Mouse (Mus musculus): ENCODE data around the gene Adprhl2. TPM values are rescaled to one million over a fixed set of nuclear protein-coding genes. Genes with fewer than 3 reads are reported as not detected.
A peak's percentile ranks its signal among the peaks of the same experiment; 100 is the strongest.

Gene Adprhl2
- polyA plus RNA-seq, 1 experiment from 2014 or later, result 81.8 TPM

GRCm38 (mm10) chr4:126319806-126320205, 1.7 kb downstream of the Adprhl2 start:
- ATAC-seq, result no peak
- Histone ChIP-seq H3K27ac (no peak overlapping the region), H3K27me3 (peaks cover 11% of the 10 kb centered on the region), H3K36me3 (peaks cover 39% of the 10 kb centered on the region), H3K4me3 (replicated peaks) (no peak overlapping the region), H3K4me2 (replicated peaks) (no peak overlapping the region), H3K9ac (replicated peaks) (no peak overlapping the region), H3K4me1 (replicated peaks) (peaks cover 15% of the 10 kb centered on the region), H3K9me3 (no peaks in the 10 kb centered on the region)
- WGBS, result 91% methylated on average over 6 of the region's 6 CpGs

GRCm38 (mm10) chr4:126316443-126317040, 5.0 kb downstream of the Adprhl2 start:
- Histone ChIP-seq H3K27me3 (no peaks in the 10 kb centered on the region), H3K9ac (replicated peaks) (no peak overlapping the region), H3K4me1 (replicated peaks) (peaks cover 15% of the 10 kb centered on the region), H3K36me3 (peaks cover 47% of the 10 kb centered on the region), H3K9me3 (no peaks in the 10 kb centered on the region), H3K27ac (no peak overlapping the region), H3K4me3 (replicated peaks) (no peak overlapping the region), H3K4me2 (replicated peaks) (no peak overlapping the region)
- WGBS, result 88% methylated on average over 13 of the region's 13 CpGs
- ATAC-seq, result no peak

- Histone ChIP-seq H3K27ac (no peak overlapping the region), H3K9ac (replicated peaks) (no peak overlapping the region), H3K27me3 (no peaks in the 10 kb centered on the region), H3K4me1 (replicated peaks) (peaks cover 14% of the 10 kb centered on the region), H3K36me3 (peaks cover 47% of the 10 kb centered on the region), H3K9me3 (no peaks in the 10 kb centered on the region), H3K4me2 (replicated peaks) (no peak overlapping the region), H3K4me3 (replicated peaks) (no peak overlapping the region)
- ATAC-seq, result no peak
- WGBS, result 54% methylated on average over 5 of the region's 5 CpGs
Observed at GRCm38 (mm10) chr4:126315931-126316330, 5.6 kb downstream of the Adprhl2 start.

- Histone ChIP-seq H3K9ac (replicated peaks) (no peak overlapping the region), H3K4me3 (replicated peaks) (no peak overlapping the region), H3K4me1 (replicated peaks) (peaks cover 6% of the 10 kb centered on the region; the same call in 1 of the 2 replicates), H3K9me3 (no peaks in the 10 kb centered on the region), H3K27me3 (no peaks in the 10 kb centered on the region), H3K27ac (no peak overlapping the region), H3K36me3 (peaks cover 47% of the 10 kb centered on the region), H3K4me2 (replicated peaks) (no peak overlapping the region)
- WGBS, result 57% methylated on average over 10 of the region's 10 CpGs
- no peak for ATAC-seq
Observed at GRCm38 (mm10) chr4:126314393-126314792, 7.1 kb downstream of the Adprhl2 start.

GRCm38 (mm10) chr4:126313202-126313601, 8.3 kb downstream of the Adprhl2 start:
- Histone ChIP-seq H3K27me3 (0 out of 2 replicates have a peak, but pooled peaks cover 6% of the 10 kb centered on the region), H3K4me3 (replicated peaks) (no peak overlapping the region), H3K36me3 (peaks cover 41% of the 10 kb centered on the region), H3K27ac (no peak overlapping the region), H3K9me3 (no peaks in the 10 kb centered on the region), H3K4me1 (replicated peaks) (peaks cover 7% of the 10 kb centered on the region; the same call in 1 of the 2 replicates), H3K9ac (replicated peaks) (0 out of 2 replicates have a peak overlapping the region, but pooled peaks have one; percentile 19), H3K4me2 (replicated peaks) (no peak overlapping the region)
- 34% methylated on average over 5 of the region's 5 CpGs for WGBS
- no peak for ATAC-seq

GRCm38 (mm10) chr4:126311566-126312200, 9.8 kb downstream of the Adprhl2 start:
- Histone ChIP-seq H3K4me3 (replicated peaks) (no peak overlapping the region), H3K9ac (replicated peaks) (no peak overlapping the region), H3K27me3 (0 out of 2 replicates have a peak, but pooled peaks cover 6% of the 10 kb centered on the region), H3K9me3 (no peaks in the 10 kb centered on the region), H3K4me1 (replicated peaks) (peaks cover 7% of the 10 kb centered on the region; the same call in 1 of the 2 replicates), H3K36me3 (peaks cover 25% of the 10 kb centered on the region), H3K27ac (no peak overlapping the region), H3K4me2 (replicated peaks) (no peak overlapping the region)
- ATAC-seq, result no peak
- 86% methylated on average over 16 of the region's 16 CpGs for WGBS

- Histone ChIP-seq H3K9me3 (no peaks in the 10 kb centered on the region), H3K27ac (no peak overlapping the region), H3K9ac (replicated peaks) (no peak overlapping the region), H3K36me3 (peaks cover 12% of the 10 kb centered on the region), H3K4me3 (replicated peaks) (no peak overlapping the region), H3K4me2 (replicated peaks) (no peak overlapping the region), H3K27me3 (0 out of 2 replicates have a peak, but pooled peaks cover 6% of the 10 kb centered on the region), H3K4me1 (replicated peaks) (peaks cover 7% of the 10 kb centered on the region; the same call in 1 of the 2 replicates)
- ATAC-seq, result peak; percentile 10
- WGBS, result 79% methylated on average over 7 of the region's 7 CpGs
Observed at GRCm38 (mm10) chr4:126310344-126310743, 11.2 kb downstream of the Adprhl2 start.

- 0 out of 2 replicates have a peak, but pooled peaks cover 6% of the 10 kb centered on the region for H3K27me3 ChIP-seq
- H3K9ac ChIP-seq (replicated peaks), result 0 out of 2 replicates have a peak overlapping the region, but pooled peaks have one; percentile 30
- peaks cover 8% of the 10 kb centered on the region; the same call in 1 of the 2 replicates for H3K36me3 ChIP-seq
- ATAC-seq, result peak; percentile 86
- peak overlapping the region; percentile 29 for H3K4me3 ChIP-seq (replicated peaks)
- WGBS, result 2% methylated on average over 7 of the region's 7 CpGs
- H3K27ac ChIP-seq, result no peak overlapping the region
- H3K9me3 ChIP-seq, result no peaks in the 10 kb centered on the region
- peaks cover 7% of the 10 kb centered on the region; the same call in 1 of the 2 replicates for H3K4me1 ChIP-seq (replicated peaks)
- H3K4me2 ChIP-seq (replicated peaks), result peak overlapping the region; percentile 48
Observed at GRCm38 (mm10) chr4:126309922-126310309, 11.6 kb downstream of the Adprhl2 start.

- Histone ChIP-seq H3K9ac (replicated peaks) (0 out of 2 replicates have a peak overlapping the region, but pooled peaks have one; percentile 30), H3K36me3 (0 out of 2 replicates have a peak, but pooled peaks cover 3% of the 10 kb centered on the region), H3K27me3 (peaks cover 7% of the 10 kb centered on the region), H3K9me3 (no peaks in the 10 kb centered on the region), H3K4me2 (replicated peaks) (peak overlapping the region; percentile 48), H3K4me3 (replicated peaks) (peak overlapping the region; percentile 29), H3K27ac (no peak overlapping the region), H3K4me1 (replicated peaks) (peaks cover 7% of the 10 kb centered on the region; the same call in 1 of the 2 replicates)
- peak; percentile 80; the same call in 1 of the 2 replicates for ATAC-seq
- WGBS, result 20% methylated on average over 20 of the region's 20 CpGs
Observed at GRCm38 (mm10) chr4:126309211-126309921, 12.1 kb downstream of the Adprhl2 start.

GRCm38 (mm10) chr4:126306827-126307226, 14.7 kb downstream of the Adprhl2 start:
- no peak for ATAC-seq
- Histone ChIP-seq H3K36me3 (no peaks in the 10 kb centered on the region), H3K9me3 (no peaks in the 10 kb centered on the region), H3K4me1 (replicated peaks) (peaks cover 9% of the 10 kb centered on the region; the same call in 1 of the 2 replicates), H3K27me3 (peaks cover 30% of the 10 kb centered on the region), H3K4me3 (replicated peaks) (no peak overlapping the region), H3K9ac (replicated peaks) (no peak overlapping the region), H3K27ac (no peak overlapping the region), H3K4me2 (replicated peaks) (no peak overlapping the region)
- WGBS, result 14% methylated on average over 2 of the region's 2 CpGs

GRCm38 (mm10) chr4:126306058-126306457, 15.4 kb downstream of the Adprhl2 start:
- ATAC-seq, result no peak
- no peaks in the 10 kb centered on the region for H3K36me3 ChIP-seq
- WGBS, result 89% methylated on average over 6 of the region's 6 CpGs
- H3K4me1 ChIP-seq (replicated peaks), result peaks cover 16% of the 10 kb centered on the region
- no peak overlapping the region for H3K4me3 ChIP-seq (replicated peaks)
- H3K9me3 ChIP-seq, result no peaks in the 10 kb centered on the region
- H3K27me3 ChIP-seq, result peaks cover 37% of the 10 kb centered on the region
- H3K9ac ChIP-seq (replicated peaks), result no peak overlapping the region
- no peak overlapping the region for H3K27ac ChIP-seq
- no peak overlapping the region for H3K4me2 ChIP-seq (replicated peaks)

GRCm38 (mm10) chr4:126305428-126305827, 16.1 kb downstream of the Adprhl2 start:
- 89% methylated on average over 1 of the region's 1 CpGs for WGBS
- Histone ChIP-seq H3K36me3 (no peaks in the 10 kb centered on the region), H3K9ac (replicated peaks) (no peak overlapping the region), H3K4me2 (replicated peaks) (no peak overlapping the region), H3K9me3 (no peaks in the 10 kb centered on the region), H3K27ac (no peak overlapping the region), H3K27me3 (peaks cover 44% of the 10 kb centered on the region), H3K4me1 (replicated peaks) (peaks cover 20% of the 10 kb centered on the region), H3K4me3 (replicated peaks) (no peak overlapping the region)
- no peak for ATAC-seq
